Mouse (Mus musculus) hindbrain, postnatal 0 days (tissue): ENCODE data around the gene Omt2b. TPM values are rescaled to one million over a fixed set of nuclear protein-coding genes. Genes with fewer than 3 reads are reported as not detected.
"Not testable (repeated sequence)": the region's sequence is repeated elsewhere in the genome, so short reads cannot be mapped to it uniquely, and the experiment has no call there.

ENCODE experiments used
- ATAC-seq: fragments of 200-750 bp; cut with Nextera tagmentation; 2 replicates; pipeline ENCODE4 v1.8.0; 2017; ENCODE audit warnings: mild to moderate bottlenecking, moderate TSS enrichment, moderate library complexity
- DNase-seq: peaks from one replicate; pipeline ENCODE4 v3.0.0-alpha.2; 2015; ENCODE audit warnings: low spot score
- H3K27ac ChIP-seq: fragments of 300-500 bp; sonication (generic); 2 replicates; pipeline ENCODE4 v1.5.1; 2014; ENCODE audit warnings: mild to moderate bottlenecking
- H3K27me3 ChIP-seq: fragments of 300-500 bp; sonication (generic); 2 replicates; pipeline ENCODE4 v1.6.1; 2014; ENCODE audit warnings: low read length, mixed read lengths; ENCODE audit not compliant: insufficient read depth
- H3K36me3 ChIP-seq: fragments of 300-500 bp; sonication (generic); 2 replicates; pipeline ENCODE4 v1.6.1; 2014; ENCODE audit warnings: low read length, mixed read lengths; ENCODE audit not compliant: insufficient read depth
- H3K4me1 ChIP-seq: fragments of 300-500 bp; sonication (generic); 2 replicates; pipeline ENCODE4 v1.6.1; 2014; ENCODE audit warnings: antibody characterized with exemption, low read length, mixed read lengths; ENCODE audit not compliant: insufficient read depth
- H3K4me2 ChIP-seq: fragments of 300-500 bp; sonication (generic); 2 replicates; pipeline ENCODE4 v1.6.1; 2014; ENCODE audit warnings: low read depth, mild to moderate bottlenecking, low read length, moderate library complexity, mixed read lengths
- H3K4me3 ChIP-seq: fragments of 300-500 bp; sonication (generic); 2 replicates; pipeline ENCODE4 v1.5.1; 2014; ENCODE audit warnings: low read length
- H3K9ac ChIP-seq: fragments of 300-500 bp; sonication (generic); replicated peaks from 2 replicates; pipeline ENCODE4 v1.6.1; 2014; ENCODE audit warnings: mild to moderate bottlenecking, low read length, moderate library complexity, mixed read lengths
- H3K9me3 ChIP-seq: fragments of 300-500 bp; sonication (generic); 2 replicates; pipeline ENCODE4 v1.6.1; 2016; ENCODE audit warnings: low read length, mixed read lengths
- CTCF ChIP-seq: IDR thresholded peaks from 2 replicates; pipeline ENCODE4 v1.5.1; 2016; ENCODE audit warnings: antibody characterized with exemption, control low read depth, low read depth
- whole genome bisulfite sequencing: fragments of 180-500 bp; shearing (Covaris S2); extraction: QIAGEN DNeasy Blood & Tissue Kit; methylation state at CpG from one replicate; pipeline ENCODE4 v1.1.7; 2014; 5-methylcytosine and 5-hydroxymethylcytosine counted together
- polyA plus RNA-seq: library from polyadenylated mRNA; unstranded; fragments of >200 nt; fragmentation: Nextera tagmentation; extraction: Ambion mirVana; gene quantifications from 2 replicates; pipeline ENCODE4 v1.2.1, GENCODE M21; 2015
- total RNA-seq: library from RNA; depleted of rRNA; stranded (reverse); fragments of >200 nt; gene quantifications from 2 replicates; pipeline ENCODE4 v1.2.3, GENCODE M21; 2014

Omt2b gene
- total and polyA plus RNA-seq, 2 experiments from 2014 or later = not detected

DNA sequence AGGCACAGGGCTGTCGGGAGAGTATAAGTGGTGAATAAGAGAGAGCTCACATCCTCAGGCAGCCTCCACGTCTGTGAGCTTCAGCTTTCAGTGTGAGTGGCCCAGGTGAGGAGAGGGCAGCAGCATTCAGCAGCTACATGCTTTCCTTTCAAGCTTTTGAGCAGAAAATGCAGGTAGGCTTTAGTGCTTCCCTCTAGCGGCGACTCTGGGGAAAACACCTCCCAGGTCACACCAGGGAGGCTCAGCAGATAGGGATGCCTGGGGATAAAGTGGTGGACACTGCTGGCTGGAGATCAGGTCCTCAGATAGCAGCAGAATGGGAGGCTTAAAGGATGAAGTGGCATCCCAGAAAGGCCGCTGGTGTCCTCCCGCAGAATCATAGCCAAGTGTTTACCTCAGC is 31.3 kb upstream of the Omt2b start:
- not testable (repeated sequence) for H3K4me3 ChIP-seq, H3K4me1 ChIP-seq, H3K36me3 ChIP-seq, H3K27me3 ChIP-seq, H3K4me2 ChIP-seq, H3K9ac ChIP-seq, H3K9me3 ChIP-seq, H3K27ac ChIP-seq
- TF ChIP-seq CTCF = peak; percentile 79
- ATAC-seq (peak; percentile 40; the same call in 1 of the 2 replicates), DNase-seq (peak; percentile 59)
- 12% methylated on average over 6 of the region's 6 CpGs for WGBS

DNA sequence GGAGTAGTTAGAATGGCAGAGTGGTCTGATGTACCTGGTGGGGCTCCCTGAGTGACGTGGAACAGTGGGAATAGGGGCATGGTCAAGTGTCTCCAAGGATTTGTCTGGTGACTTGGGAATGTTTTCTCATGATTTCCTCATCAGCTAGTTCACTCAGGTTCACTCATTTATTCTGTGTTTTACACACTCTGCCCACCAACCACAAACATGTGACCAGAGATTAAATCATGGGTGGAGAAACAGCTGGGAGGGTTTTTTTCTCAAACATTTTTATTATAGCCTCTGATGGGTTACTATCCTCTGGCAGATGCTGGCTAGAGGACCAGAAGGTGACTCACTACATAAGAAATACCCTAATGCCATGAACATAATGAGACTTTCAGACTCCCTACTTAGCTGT is 29.2 kb upstream of the Omt2b start:
- ATAC-seq (no peak), DNase-seq (no peak)
- H3K27ac ChIP-seq = no peak overlapping the region
- 84% methylated on average over 1 of the region's 1 CpGs for WGBS
- no peaks in the 10 kb centered on the region for H3K36me3 ChIP-seq
- H3K4me1 ChIP-seq = no peaks in the 10 kb centered on the region
- no peak overlapping the region for H3K4me2 ChIP-seq
- no peaks in the 10 kb centered on the region for H3K27me3 ChIP-seq
- TF ChIP-seq CTCF = no peak
- no peak overlapping the region for H3K9ac ChIP-seq
- H3K9me3 ChIP-seq = no peaks in the 10 kb centered on the region
- no peak overlapping the region for H3K4me3 ChIP-seq

DNA sequence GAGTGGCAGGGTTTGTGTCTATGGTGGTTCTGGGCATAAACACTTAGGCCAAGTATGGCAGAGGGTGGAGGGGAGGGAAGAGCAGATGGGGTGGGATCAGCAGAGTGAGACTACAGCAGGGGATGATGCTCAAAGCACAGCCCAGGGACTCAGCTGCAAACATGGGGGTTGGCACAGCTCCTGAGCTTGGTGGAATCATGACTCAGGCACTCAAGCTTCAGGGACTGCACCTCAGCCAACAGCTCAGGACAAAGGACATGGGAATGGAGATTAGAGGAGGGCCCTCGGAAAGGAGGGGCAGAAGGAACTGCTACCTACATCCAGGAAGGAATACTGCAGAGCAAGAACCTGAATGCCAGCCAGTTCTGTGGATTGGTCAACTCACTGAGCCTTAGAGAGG is 28.2 kb upstream of the Omt2b start:
- H3K4me3 ChIP-seq, H3K27ac ChIP-seq, H3K4me2 ChIP-seq, H3K9ac ChIP-seq, ATAC-seq, H3K36me3 ChIP-seq, H3K9me3 ChIP-seq, DNase-seq, H3K4me1 ChIP-seq, H3K27me3 ChIP-seq: not testable (repeated sequence)
- 57% methylated on average over 1 of the region's 1 CpGs for WGBS

DNA sequence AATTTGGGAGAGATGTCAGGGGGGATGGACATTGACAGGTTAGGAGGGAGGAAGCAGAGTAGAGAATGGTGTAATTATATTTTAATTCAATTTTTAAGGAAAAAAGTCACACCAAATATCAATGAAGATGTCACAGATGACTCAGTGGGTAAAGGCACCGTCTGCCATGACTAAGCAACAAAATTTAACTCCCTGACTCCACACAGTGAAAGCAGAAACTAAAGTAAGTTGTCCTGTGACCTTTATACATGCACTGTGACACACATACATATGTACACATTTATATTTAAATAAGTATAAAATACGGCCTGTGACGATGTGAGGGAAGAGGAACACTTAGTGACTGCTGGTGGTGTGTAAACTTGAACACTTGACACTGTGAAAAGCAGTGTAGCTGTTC is 19.3 kb upstream of the Omt2b start:
- H3K27me3 ChIP-seq, H3K4me1 ChIP-seq, H3K36me3 ChIP-seq, H3K4me3 ChIP-seq, H3K4me2 ChIP-seq, H3K9ac ChIP-seq, H3K27ac ChIP-seq, DNase-seq, H3K9me3 ChIP-seq, ATAC-seq: not testable (repeated sequence)
- 95% methylated on average over 3 of the region's 3 CpGs for WGBS

DNA sequence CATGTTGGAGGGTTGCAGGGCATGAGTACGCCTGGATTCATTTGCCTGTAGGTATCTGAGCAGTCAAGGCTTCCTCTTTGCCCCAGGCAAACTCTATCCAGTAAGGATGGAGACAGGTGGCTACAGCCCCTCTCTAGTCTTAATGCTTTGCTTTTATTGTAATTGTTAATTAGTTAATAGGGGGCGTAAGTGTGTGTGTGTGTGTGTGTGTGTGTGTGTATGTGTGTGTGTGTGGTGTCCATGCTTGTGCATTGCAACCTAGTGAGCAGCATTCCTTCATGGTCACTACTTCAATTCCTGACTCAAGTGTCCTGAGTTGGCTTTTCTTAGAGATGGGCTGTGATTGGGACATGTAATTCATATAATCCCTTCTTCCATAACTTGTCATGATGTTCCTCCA is 12.7 kb upstream of the Omt2b start, which contains the start of gene Omt2a:
TSS of gene Omt2a (minus strand) at position 101 of the 400 bp plus-strand sequence.
- H3K27ac ChIP-seq = no peak within 1 kb of the TSS
- no peak for DNase-seq
- no peaks in the 10 kb centered on the region for H3K4me1 ChIP-seq
- H3K4me2 ChIP-seq = no peak within 1 kb of the TSS
- no peak for TF ChIP-seq CTCF
- ATAC-seq = no peak
- no peaks in the 10 kb centered on the region for H3K27me3 ChIP-seq
- H3K9me3 ChIP-seq = no peaks in the 10 kb centered on the region
- no peaks in the 10 kb centered on the region for H3K36me3 ChIP-seq
- H3K4me3 ChIP-seq = no peak within 1 kb of the TSS
- 80% methylated on average over 2 of the region's 2 CpGs for WGBS
- no peak within 1 kb of the TSS for H3K9ac ChIP-seq

DNA sequence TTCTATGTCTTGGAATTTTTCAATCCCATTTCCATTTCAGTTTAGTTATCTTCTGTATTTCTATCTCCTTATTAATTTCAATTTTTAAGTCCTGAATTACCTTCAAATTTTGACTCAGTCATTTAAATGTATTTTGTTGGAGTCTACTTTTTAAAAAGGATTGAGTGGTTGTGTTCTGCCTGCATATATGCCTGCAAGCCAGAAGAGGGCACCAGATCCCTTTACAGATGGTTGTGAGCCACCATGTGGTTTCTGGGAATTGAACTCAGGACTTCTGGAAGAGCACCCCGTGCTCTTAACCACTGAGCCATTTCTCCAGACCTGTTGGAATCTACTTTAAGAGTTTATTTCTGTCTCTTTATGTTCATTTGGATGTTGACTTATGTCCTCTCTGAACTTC is 7.9 kb upstream of the Omt2b start:
- Histone ChIP-seq H3K4me2 (no peak overlapping the region), H3K27me3 (no peaks in the 10 kb centered on the region), H3K4me3 (no peak overlapping the region), H3K27ac (no peak overlapping the region), H3K4me1 (no peaks in the 10 kb centered on the region), H3K9ac (no peak overlapping the region), H3K9me3 (no peaks in the 10 kb centered on the region), H3K36me3 (no peaks in the 10 kb centered on the region)
- WGBS = 50% methylated on average over 1 of the region's 1 CpGs
- DNase-seq = no peak
- peak; percentile 55 for TF ChIP-seq CTCF
- ATAC-seq = no peak

DNA sequence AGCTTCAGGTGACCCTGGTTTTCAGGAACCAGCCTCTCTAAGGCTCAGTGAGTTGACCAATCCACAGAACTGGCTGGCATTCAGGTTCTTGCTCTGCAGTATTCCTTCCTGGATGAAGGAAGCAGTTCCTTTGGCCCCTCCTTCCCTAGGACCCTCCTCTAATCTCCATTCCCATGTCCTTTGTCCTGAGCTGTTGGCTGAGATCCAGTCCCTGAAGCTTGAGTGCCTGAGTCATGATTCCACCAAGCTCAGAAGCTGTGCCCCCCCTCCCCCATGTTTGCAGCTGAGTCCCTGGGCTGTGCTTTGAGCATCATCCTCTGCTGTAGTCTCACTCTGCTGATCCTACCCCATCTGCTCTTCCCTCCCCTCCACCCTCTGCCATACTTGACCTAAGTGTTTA is 9.7 kb downstream of the Omt2b start:
- not testable (repeated sequence) for H3K9me3 ChIP-seq, H3K4me2 ChIP-seq, DNase-seq, H3K9ac ChIP-seq, H3K4me3 ChIP-seq, H3K27me3 ChIP-seq, H3K27ac ChIP-seq, H3K4me1 ChIP-seq, H3K36me3 ChIP-seq
- 0 out of 2 replicates have a peak, but pooled peaks have one; percentile 45 for ATAC-seq
